Mouse (Mus musculus): ENCODE results near the gene Gbf1. TPM values are rescaled to one million over a fixed set of nuclear protein-coding genes. Genes with fewer than 3 reads are reported as not detected.
"Not testable (repeated sequence)": the region's sequence is repeated elsewhere in the genome, so short reads cannot be mapped to it uniquely, and the experiment has no call there.

The Gbf1 gene
- polyA plus RNA-seq, 1 experiment from 2014 or later: 60.4 TPM

DNA sequence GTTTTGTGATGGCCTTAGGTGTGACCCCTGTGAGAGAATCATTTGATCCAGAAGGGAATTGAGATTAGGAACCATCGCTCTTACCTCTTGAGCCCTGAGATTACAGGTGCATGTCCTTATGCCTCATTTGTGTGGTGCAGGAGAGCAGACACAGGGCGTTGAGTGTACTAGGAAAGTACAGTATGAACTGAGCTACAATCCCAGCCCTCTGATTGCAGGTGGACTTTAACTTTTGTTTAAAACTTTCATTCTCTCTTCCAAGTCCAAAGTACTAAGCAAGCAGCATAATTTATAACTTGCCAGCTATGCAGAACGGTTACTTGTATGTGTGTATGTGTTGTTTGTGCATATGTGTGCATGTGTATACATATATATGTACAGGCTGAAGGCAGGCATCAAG lies 46.0 kb downstream of the Gbf1 start:
- ATAC-seq (ENCODE audit: low read depth) (no peak), DNase-seq (ENCODE audit: low spot score) (no peak)
- Histone ChIP-seq H3K27me3 (replicated peaks; ENCODE audit: control insufficient read depth, insufficient read depth, low read length) (no peaks in the 10 kb centered on the region), H3K9ac (ENCODE audit: low read depth, low read length) (no peak overlapping the region), H3K36me3 (ENCODE audit: control insufficient read depth, insufficient read depth, low read length) (no peaks in the 10 kb centered on the region), H3K4me1 (ENCODE audit: control insufficient read depth, insufficient read depth, low read length) (no peaks in the 10 kb centered on the region), H3K4me2 (ENCODE audit: low read depth, low read length) (no peak overlapping the region), H3K9me3 (ENCODE audit: control insufficient read depth, low read length) (no peaks in the 10 kb centered on the region), H3K4me3 (ENCODE audit: low read depth, low read length) (no peak overlapping the region), H3K27ac (replicated peaks; ENCODE audit: low read depth, low read length) (no peak overlapping the region)
- WGBS: 93% methylated on average over 3 of the region's 3 CpGs

DNA sequence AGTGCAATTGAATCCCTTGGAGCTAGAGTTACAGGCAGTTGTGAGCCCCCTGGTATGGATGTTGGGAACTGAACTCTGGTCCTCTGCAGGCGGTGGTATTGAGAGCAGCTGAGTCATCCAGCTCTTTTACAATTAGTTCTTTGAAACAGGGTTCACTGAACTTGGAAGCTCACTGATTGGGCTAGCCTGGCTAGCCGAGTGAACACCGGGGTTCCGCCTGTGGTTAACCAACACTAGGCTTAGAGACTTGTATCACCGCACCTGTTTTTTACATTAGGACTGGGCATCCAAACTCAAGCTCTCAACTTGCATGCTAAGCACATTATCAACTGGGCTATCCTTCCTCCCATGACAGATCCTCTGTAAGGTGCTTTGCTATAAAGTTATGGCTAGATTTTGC lies 46.6 kb downstream of the Gbf1 start:
- Histone ChIP-seq H3K36me3 (ENCODE audit: control insufficient read depth, insufficient read depth, low read length) (no peaks in the 10 kb centered on the region), H3K4me2 (ENCODE audit: low read depth, low read length) (no peak overlapping the region), H3K9ac (ENCODE audit: low read depth, low read length) (no peak overlapping the region), H3K4me3 (ENCODE audit: low read depth, low read length) (no peak overlapping the region), H3K27ac (replicated peaks; ENCODE audit: low read depth, low read length) (no peak overlapping the region), H3K4me1 (ENCODE audit: control insufficient read depth, insufficient read depth, low read length) (no peaks in the 10 kb centered on the region), H3K9me3 (ENCODE audit: control insufficient read depth, low read length) (no peaks in the 10 kb centered on the region), H3K27me3 (replicated peaks; ENCODE audit: control insufficient read depth, insufficient read depth, low read length) (no peaks in the 10 kb centered on the region)
- no peak for ATAC-seq (ENCODE audit: low read depth)
- DNase-seq (ENCODE audit: low spot score): no peak
- WGBS: 73% methylated on average over 5 of the region's 5 CpGs

DNA sequence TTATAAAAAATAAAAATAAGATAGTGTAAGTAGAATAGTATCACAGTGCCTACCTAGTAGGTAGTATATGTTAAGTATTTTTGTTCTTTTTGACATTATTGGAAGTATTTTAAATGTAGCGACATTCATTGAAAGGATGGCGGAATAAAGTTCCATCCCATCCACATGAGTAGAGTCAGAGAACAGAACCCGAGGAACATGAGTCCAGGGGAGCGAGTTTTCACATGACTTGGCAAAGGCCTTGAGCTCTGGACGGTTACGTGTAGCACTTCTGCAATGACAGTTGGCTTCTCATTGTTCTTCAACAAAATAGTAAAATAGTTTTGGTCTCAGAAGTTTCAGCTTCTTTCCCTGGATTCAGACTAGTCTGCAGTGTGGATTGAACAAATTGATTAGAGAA lies 51.9 kb downstream of the Gbf1 start:
- Histone ChIP-seq H3K9me3 (ENCODE audit: control insufficient read depth, low read length) (no peaks in the 10 kb centered on the region), H3K4me2 (ENCODE audit: low read depth, low read length) (no peak overlapping the region), H3K27ac (replicated peaks; ENCODE audit: low read depth, low read length) (no peak overlapping the region), H3K27me3 (replicated peaks; ENCODE audit: control insufficient read depth, insufficient read depth, low read length) (no peaks in the 10 kb centered on the region), H3K9ac (ENCODE audit: low read depth, low read length) (no peak overlapping the region), H3K36me3 (ENCODE audit: control insufficient read depth, insufficient read depth, low read length) (no peaks in the 10 kb centered on the region), H3K4me3 (ENCODE audit: low read depth, low read length) (no peak overlapping the region), H3K4me1 (ENCODE audit: control insufficient read depth, insufficient read depth, low read length) (no peaks in the 10 kb centered on the region)
- ATAC-seq (ENCODE audit: low read depth) (no peak), DNase-seq (ENCODE audit: low spot score) (no peak)
- WGBS: 86% methylated on average over 6 of the region's 6 CpGs

GRCm38 (mm10) chr19:46205680-46206079 lies 53.4 kb downstream of the Gbf1 start:
- 94% methylated on average over 6 of the region's 6 CpGs for WGBS
- DNase-seq (ENCODE audit: low spot score) (no peak), ATAC-seq (ENCODE audit: low read depth) (no peak)
- Histone ChIP-seq H3K4me3 (ENCODE audit: low read depth, low read length) (no peak overlapping the region), H3K4me2 (ENCODE audit: low read depth, low read length) (no peak overlapping the region), H3K36me3 (ENCODE audit: control insufficient read depth, insufficient read depth, low read length) (no peaks in the 10 kb centered on the region), H3K4me1 (ENCODE audit: control insufficient read depth, insufficient read depth, low read length) (no peaks in the 10 kb centered on the region), H3K9ac (ENCODE audit: low read depth, low read length) (no peak overlapping the region), H3K27ac (replicated peaks; ENCODE audit: low read depth, low read length) (no peak overlapping the region), H3K27me3 (replicated peaks; ENCODE audit: control insufficient read depth, insufficient read depth, low read length) (no peaks in the 10 kb centered on the region), H3K9me3 (ENCODE audit: control insufficient read depth, low read length) (no peaks in the 10 kb centered on the region)

GRCm38 (mm10) chr19:46210951-46211350 lies 58.6 kb downstream of the Gbf1 start:
- ATAC-seq (ENCODE audit: low read depth) (no peak), DNase-seq (ENCODE audit: low spot score) (no peak)
- H3K4me1 ChIP-seq (ENCODE audit: control insufficient read depth, insufficient read depth, low read length): peaks cover 7% of the 10 kb centered on the region; the same call in 1 of the 2 replicates
- no peaks in the 10 kb centered on the region for H3K27me3 ChIP-seq (replicated peaks; ENCODE audit: control insufficient read depth, insufficient read depth, low read length)
- H3K36me3 ChIP-seq (ENCODE audit: control insufficient read depth, insufficient read depth, low read length): no peaks in the 10 kb centered on the region
- H3K27ac ChIP-seq (replicated peaks; ENCODE audit: low read depth, low read length): no peak overlapping the region
- H3K9ac ChIP-seq (ENCODE audit: low read depth, low read length): no peak overlapping the region
- no peak overlapping the region for H3K4me3 ChIP-seq (ENCODE audit: low read depth, low read length)
- no peaks in the 10 kb centered on the region for H3K9me3 ChIP-seq (ENCODE audit: control insufficient read depth, low read length)
- H3K4me2 ChIP-seq (ENCODE audit: low read depth, low read length): no peak overlapping the region

DNA sequence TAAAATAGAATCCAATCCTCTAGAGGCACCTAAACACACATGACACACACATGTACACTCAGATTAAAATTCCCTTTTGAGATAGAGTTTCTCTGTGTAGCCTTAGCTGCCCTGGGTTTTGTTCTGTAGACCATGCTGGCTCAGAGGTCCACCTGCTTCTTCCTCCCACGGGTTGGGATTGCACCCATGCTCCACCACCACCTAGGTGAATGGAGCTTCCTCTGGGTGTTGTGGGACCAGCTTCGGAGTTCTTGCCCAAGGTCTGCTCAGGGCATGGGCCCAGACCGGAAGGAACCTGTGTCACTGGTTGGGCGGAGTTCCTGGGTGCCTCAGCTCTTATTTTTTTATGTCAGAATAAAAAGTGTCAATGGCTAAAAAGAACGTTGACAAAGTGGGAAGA lies 62.2 kb downstream of the Gbf1 start:
- Histone ChIP-seq H3K9ac (ENCODE audit: low read depth, low read length) (no peak overlapping the region), H3K27me3 (replicated peaks; ENCODE audit: control insufficient read depth, insufficient read depth, low read length) (no peaks in the 10 kb centered on the region), H3K4me1 (ENCODE audit: control insufficient read depth, insufficient read depth, low read length) (peaks cover 7% of the 10 kb centered on the region; the same call in 1 of the 2 replicates), H3K9me3 (ENCODE audit: control insufficient read depth, low read length) (no peaks in the 10 kb centered on the region), H3K36me3 (ENCODE audit: control insufficient read depth, insufficient read depth, low read length) (no peaks in the 10 kb centered on the region), H3K27ac (replicated peaks; ENCODE audit: low read depth, low read length) (no peak overlapping the region), H3K4me2 (ENCODE audit: low read depth, low read length) (no peak overlapping the region), H3K4me3 (ENCODE audit: low read depth, low read length) (no peak overlapping the region)
- ATAC-seq (ENCODE audit: low read depth) (no peak), DNase-seq (ENCODE audit: low spot score) (no peak)
- WGBS: 74% methylated on average over 5 of the region's 5 CpGs

DNA sequence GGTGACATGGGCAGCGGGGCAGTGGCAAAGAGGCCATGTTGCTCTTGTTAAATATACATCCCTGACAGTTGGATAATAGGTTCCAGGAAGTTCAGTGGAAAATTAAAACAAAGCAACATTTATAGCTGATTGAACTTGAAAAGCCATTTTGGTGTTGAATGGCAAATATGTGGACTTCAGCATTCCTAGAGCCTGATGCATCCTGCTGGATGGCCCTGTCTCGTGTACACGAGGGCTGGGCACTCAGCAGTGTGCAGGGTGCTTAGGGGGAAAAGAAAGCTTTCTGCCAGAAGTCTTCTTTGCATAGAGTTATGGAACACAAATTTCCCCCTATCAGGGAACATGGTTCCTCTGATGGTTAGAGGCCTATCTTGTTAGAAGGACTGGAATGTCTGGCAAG lies 63.1 kb downstream of the Gbf1 start:
- no peak overlapping the region for H3K4me2 ChIP-seq (ENCODE audit: low read depth, low read length)
- 28% methylated on average over 3 of the region's 3 CpGs for WGBS
- H3K27ac ChIP-seq (replicated peaks; ENCODE audit: low read depth, low read length): peak overlapping the region; percentile 17; the same call in 1 of the 2 replicates
- DNase-seq (ENCODE audit: low spot score) (peak; percentile 65), ATAC-seq (ENCODE audit: low read depth) (peak; percentile 82; the same call in 1 of the 2 replicates)
- peaks cover 7% of the 10 kb centered on the region; the same call in 1 of the 2 replicates for H3K4me1 ChIP-seq (ENCODE audit: control insufficient read depth, insufficient read depth, low read length)
- H3K4me3 ChIP-seq (ENCODE audit: low read depth, low read length): no peak overlapping the region
- H3K27me3 ChIP-seq (replicated peaks; ENCODE audit: control insufficient read depth, insufficient read depth, low read length): no peaks in the 10 kb centered on the region
- no peak overlapping the region for H3K9ac ChIP-seq (ENCODE audit: low read depth, low read length)
- H3K9me3 ChIP-seq (ENCODE audit: control insufficient read depth, low read length): no peaks in the 10 kb centered on the region
- no peaks in the 10 kb centered on the region for H3K36me3 ChIP-seq (ENCODE audit: control insufficient read depth, insufficient read depth, low read length)

DNA sequence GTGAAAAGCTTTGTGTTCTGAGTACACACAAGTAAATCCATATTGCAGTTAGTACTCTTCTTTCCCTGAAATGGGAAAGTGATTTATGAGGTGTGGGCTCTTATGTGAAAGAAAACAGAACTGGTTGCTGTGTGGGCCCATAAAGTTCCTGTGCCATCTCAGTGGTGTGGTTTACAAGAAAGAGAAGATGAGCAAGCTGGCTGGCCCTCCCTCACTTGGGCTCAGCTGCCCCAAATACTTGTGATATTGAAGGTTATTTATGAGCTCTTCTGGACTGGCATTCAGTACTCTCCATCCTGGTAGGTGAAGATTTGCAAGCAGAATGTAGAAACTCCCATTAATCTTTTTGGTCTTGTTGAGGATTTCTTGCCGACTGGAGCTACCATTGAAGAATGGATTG lies 64.4 kb downstream of the Gbf1 start:
- Histone ChIP-seq H3K9me3 (ENCODE audit: control insufficient read depth, low read length) (no peaks in the 10 kb centered on the region), H3K4me2 (ENCODE audit: low read depth, low read length) (no peak overlapping the region), H3K9ac (ENCODE audit: low read depth, low read length) (no peak overlapping the region), H3K4me1 (ENCODE audit: control insufficient read depth, insufficient read depth, low read length) (peaks cover 7% of the 10 kb centered on the region; the same call in 1 of the 2 replicates), H3K27me3 (replicated peaks; ENCODE audit: control insufficient read depth, insufficient read depth, low read length) (no peaks in the 10 kb centered on the region), H3K27ac (replicated peaks; ENCODE audit: low read depth, low read length) (no peak overlapping the region), H3K36me3 (ENCODE audit: control insufficient read depth, insufficient read depth, low read length) (no peaks in the 10 kb centered on the region), H3K4me3 (ENCODE audit: low read depth, low read length) (no peak overlapping the region)
- WGBS: 86% methylated on average over 1 of the region's 1 CpGs
- ATAC-seq (ENCODE audit: low read depth): no peak
- no peak for DNase-seq (ENCODE audit: low spot score)

GRCm38 (mm10) chr19:46217347-46217746 lies 65.0 kb downstream of the Gbf1 start:
- H3K27ac ChIP-seq (replicated peaks; ENCODE audit: low read depth, low read length); H3K4me1 ChIP-seq (ENCODE audit: control insufficient read depth, insufficient read depth, low read length); DNase-seq (ENCODE audit: low spot score); ATAC-seq (ENCODE audit: low read depth); H3K9me3 ChIP-seq (ENCODE audit: control insufficient read depth, low read length); H3K36me3 ChIP-seq (ENCODE audit: control insufficient read depth, insufficient read depth, low read length); H3K4me2 ChIP-seq (ENCODE audit: low read depth, low read length); H3K27me3 ChIP-seq (replicated peaks; ENCODE audit: control insufficient read depth, insufficient read depth, low read length); H3K4me3 ChIP-seq (ENCODE audit: low read depth, low read length); H3K9ac ChIP-seq (ENCODE audit: low read depth, low read length): not testable (repeated sequence)
